Mouse (Mus musculus) R1 (cell line): ENCODE data around the gene Pkd1l3.

Experiments
- DNase-seq: peaks from one replicate; pipeline ENCODE4 v3.0.0-alpha.2; 2018; ENCODE audit warnings: low read depth, low spot score

The Pkd1l3 gene

GRCm38 (mm10) chr8:109628638-109629037 is 14.3 kb downstream of the Pkd1l3 start:
- no peak for DNase-seq

DNA sequence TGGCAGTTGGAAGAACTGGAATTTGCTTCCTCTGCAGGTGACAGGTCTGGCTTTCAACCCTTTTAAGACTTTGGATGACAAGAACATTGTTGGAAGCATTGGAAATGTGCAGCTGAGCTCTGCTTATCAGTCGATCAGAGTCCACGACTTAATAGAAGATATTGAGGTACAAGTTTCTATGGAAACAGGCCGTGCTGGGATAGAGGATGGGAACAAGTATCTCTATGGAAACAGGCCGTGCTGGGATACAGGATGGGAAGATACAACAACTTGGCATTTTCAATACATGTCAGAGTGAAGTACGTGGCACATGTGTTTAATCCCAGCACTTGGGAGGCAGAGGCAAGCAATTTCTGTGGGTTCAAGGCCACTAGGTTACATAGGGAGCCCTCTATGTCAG is 18.2 kb downstream of the Pkd1l3 start:
- no peak for DNase-seq

DNA sequence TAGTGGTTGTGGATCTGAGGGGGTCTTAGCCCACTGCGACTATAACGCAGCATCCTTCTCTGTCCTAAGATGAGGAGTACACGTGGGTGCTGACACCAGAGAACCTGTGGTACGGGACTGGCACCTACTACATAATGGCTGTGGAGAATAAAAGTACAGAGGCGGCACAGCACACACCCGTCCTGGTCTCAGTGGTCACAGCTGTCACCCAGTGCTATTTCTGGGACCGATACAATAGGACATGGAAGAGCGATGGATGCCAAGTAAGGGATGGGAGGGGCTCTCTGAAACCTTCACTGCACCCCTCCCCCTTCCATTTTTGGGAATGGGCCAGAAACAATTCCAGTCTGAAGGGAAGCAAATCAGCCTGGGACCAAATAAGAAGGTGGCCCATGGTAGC is 20.8 kb downstream of the Pkd1l3 start:
- no peak for DNase-seq

GRCm38 (mm10) chr8:109638851-109639250 is 24.5 kb downstream of the Pkd1l3 start:
- DNase-seq, result no peak

- peak; percentile 28 for DNase-seq
Observed at GRCm38 (mm10) chr8:109640410-109640809, 26.1 kb downstream of the Pkd1l3 start.

DNA sequence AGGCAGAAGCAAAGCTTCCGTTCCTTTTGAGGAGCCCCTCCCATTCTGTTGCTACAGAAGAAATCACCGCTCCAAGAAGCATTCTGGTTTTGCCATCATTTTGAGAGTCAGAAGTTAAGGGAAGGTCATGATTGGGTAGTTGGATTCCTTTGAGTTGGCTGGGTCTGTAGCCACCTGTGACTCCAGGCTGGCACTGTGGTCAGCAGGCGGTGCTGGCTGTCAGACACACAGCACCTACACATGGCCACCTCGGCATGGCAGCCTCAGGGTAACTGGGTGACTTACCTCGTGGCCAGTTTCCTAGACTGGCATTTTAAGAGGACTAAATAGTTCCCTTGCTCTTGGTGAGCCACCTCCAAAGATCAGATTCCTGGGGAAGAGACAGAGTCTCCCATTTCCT is 26.9 kb downstream of the Pkd1l3 start:
- no peak for DNase-seq

DNA sequence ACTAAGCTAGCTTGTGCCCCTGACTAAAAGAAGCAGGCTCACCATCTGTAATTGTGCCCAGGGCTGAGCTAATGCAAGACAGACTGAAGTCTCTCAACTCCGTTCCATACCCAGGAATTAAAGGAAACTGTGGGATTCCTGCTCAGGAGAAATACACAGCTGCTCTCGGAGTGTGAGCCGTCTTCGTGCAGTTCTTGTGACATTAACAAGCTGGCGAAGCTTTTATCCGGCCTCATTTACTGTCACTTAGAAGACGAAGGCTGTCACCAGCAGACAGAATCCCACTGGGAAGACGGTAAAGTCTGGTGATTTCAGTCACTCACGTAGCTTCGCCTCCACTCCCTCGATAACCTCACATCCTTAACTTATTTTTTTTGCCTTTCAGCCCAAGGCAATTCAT is 33.0 kb downstream of the Pkd1l3 start:
- DNase-seq, result no peak

DNA sequence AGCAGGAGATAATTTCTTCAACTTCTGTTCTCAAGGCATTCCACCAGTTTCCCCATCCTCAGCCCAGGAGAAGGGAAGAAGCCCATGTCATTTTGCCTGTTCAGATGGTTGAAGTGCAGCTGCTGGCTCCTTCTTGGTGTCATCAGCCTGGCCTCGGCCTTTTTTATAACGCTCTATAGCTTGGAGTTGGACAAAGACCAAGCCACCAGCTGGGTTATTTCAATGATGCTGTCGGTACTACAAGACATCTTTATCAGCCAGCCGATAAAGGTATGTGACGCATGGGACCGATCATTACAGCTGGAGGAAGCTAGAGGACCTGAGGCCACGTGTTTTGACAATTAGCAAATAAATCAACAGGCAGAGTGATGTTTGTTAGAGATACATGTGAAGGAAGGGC is 34.2 kb downstream of the Pkd1l3 start:
- DNase-seq, result no peak

DNA sequence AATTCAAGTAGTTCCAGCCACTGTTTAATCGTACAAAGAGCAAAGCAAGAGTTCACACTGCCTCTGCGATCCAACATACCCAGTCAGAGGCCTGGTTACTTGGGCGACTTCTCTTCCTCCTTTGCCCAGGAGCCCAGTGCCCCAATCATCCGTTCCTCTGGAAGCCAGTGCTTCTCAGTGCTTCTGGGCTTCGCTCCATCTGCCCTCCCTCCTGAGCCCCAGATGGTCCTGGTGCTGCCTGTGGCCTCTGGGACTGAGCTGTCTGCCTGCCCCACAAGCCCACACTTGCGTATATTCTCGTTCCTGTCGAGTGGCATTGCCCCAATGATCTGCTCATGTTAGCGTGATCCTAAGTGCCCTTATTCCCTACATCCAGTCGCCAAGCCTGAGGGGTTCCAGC is 36.5 kb downstream of the Pkd1l3 start:
- DNase-seq, result no peak

- DNase-seq, result no peak
Observed at GRCm38 (mm10) chr8:109656860-109657259, 42.5 kb downstream of the Pkd1l3 start.

DNA sequence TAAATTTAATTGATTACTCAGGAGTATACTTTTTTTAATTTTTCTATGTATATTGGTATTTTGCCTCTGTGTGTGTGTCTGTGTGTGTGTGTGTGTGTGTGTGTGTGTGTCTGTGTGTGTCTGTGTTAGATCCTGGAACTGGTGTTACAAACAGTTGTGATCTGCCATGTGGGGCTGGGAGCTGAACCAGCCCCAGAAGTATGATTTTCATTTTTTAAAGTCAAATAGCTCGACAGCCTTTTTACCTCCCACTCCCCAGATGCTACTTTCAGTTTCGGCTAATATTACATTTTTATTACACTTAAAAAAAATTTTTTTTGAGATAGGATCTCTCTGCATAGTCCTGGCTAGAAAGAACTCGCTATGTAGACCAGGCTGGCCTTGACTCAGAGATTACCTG is 48.0 kb downstream of the Pkd1l3 start:
- no peak for DNase-seq

- no peak for DNase-seq
Observed at GRCm38 (mm10) chr8:109666616-109667015, 52.3 kb downstream of the Pkd1l3 start.

- DNase-seq, result no peak
Observed at GRCm38 (mm10) chr8:109672656-109673055, 58.3 kb downstream of the Pkd1l3 start.

GRCm38 (mm10) chr8:109673596-109673995 is 59.3 kb downstream of the Pkd1l3 start:
- DNase-seq, result no peak

DNA sequence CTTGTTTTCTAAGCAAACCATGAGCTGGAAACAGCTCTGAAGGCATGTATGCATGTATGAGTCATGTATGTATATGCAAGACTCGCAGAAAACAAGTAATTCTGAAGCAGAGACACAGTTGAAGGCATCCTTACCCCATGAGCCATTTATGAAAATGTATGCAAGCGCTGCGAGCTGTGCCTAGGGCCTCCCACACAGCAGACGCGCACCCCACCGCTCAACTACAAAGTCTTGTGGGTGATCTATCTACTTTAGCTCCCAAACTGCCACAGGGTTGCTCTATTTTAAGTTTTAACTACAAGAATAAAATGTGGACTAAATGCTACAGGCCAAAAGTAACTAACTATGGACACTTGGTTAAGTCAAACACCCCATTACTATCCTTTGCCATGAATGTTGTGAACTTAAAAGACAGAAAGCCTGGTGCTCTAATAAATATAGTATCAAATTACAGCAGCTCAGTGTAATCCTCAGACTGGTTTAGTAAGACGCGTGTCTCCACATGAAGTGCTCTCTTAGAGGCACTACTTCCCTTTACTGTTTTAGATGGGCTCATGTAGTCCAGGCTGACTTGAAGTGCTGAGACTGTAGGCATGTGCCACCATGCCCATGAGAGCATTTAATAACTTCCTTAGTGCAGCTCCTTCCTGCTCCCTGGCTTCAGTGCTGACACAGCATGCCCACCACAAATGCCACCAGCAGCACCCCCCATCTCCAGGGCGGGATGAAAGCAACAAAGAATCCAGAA is 61.8 kb downstream of the Pkd1l3 start:
- no peak for DNase-seq

GRCm38 (mm10) chr8:109681535-109681934 is 67.2 kb downstream of the Pkd1l3 start:
- DNase-seq, result no peak

DNA sequence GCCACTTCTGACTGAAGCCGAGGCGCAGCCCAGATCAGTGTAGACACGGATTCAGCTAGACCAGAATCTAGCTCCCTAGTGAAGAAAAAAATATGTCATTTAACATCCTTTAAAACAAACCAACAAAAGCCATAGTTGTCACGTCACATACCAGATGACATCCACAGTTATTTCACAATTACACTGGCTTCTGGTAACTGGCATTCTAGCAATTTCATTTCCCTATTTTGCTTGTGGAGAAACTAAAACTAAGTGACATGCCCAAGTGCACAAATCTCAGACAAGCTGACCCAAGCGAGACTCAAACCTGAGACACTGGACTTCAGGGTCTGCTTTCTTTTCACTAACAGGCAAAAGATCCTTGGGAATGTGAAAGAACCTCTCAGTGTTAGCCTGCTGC is 67.8 kb downstream of the Pkd1l3 start:
- DNase-seq, result no peak

- DNase-seq, result no peak
Observed at GRCm38 (mm10) chr8:109687248-109687647, 72.9 kb downstream of the Pkd1l3 start.

GRCm38 (mm10) chr8:109691769-109692168 is 77.5 kb downstream of the Pkd1l3 start:
- peak; percentile 53 for DNase-seq

- DNase-seq, result peak; percentile 79
Observed at GRCm38 (mm10) chr8:109692443-109693145, 78.3 kb downstream of the Pkd1l3 start.

DNA sequence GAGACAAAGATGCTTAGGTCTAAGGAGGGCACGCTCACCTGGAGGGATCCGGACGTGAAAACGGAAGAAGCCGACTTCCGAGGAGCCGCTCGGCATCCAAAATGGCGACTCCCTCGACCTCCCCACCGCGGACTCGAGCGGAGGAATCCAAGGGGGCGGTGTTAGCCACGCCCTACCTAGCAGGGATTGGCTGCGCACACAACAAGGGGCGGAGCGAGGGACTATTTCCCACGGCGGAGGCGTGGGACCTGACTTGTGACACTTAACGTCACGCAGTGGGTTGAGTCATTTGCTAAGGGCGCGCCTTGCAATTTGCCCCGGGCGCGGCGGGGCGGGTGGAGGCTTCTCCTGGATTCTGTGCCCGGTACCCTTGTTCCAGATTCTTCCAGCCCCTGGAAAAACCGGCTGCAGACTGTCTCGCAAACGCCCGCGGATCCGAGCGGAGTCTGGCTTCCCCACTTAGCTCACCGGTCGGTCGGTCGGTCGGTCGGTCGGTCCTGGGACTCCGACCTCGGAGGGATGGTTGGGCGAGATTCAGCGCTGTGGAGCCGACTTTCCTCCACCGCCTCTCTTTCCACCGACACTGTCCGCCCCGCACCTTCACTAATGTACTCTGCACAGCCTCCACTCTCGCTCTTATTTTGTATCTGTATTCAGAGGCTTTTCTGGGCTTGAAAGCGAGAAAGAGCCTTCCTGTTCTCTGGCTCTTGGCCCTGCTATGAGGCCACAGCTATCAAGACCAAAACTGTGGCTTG is 79.0 kb downstream of the Pkd1l3 start, which contains the start of gene Ist1:
Ist1 (minus strand) TSS at position 115 of the 755 bp plus-strand sequence.
- peak; percentile 98 for DNase-seq

DNA sequence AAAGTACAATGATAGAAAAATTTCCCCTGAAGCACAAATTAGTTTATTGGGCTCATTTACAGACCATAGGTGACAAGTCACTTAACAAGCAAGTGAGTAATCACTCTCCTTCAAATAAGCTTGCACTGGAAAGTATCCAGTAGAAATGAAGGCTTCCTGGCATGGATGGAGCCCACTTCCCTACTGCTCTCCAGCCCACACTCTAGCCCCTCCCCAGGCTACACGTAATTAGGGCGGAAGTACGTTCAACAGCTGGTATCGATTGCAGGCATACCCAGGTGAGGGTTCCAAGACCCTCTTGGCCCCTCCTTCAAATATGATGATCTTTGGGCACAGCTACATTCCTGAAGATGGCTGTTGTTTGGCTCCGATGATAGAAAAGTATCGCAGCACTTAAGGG is 79.8 kb downstream of the Pkd1l3 start:
- DNase-seq, result peak; percentile 6
